Mouse (Mus musculus): ENCODE measurements around the gene Hpn. TPM values are rescaled to one million over a fixed set of nuclear protein-coding genes. Genes with fewer than 3 reads are reported as not detected.

Gene Hpn
- total RNA-seq (2015) (1.5 and 2.1 TPM in 2 replicates), total RNA-seq (2017) (0.33 and 1.7 TPM in 2 replicates)

DNA sequence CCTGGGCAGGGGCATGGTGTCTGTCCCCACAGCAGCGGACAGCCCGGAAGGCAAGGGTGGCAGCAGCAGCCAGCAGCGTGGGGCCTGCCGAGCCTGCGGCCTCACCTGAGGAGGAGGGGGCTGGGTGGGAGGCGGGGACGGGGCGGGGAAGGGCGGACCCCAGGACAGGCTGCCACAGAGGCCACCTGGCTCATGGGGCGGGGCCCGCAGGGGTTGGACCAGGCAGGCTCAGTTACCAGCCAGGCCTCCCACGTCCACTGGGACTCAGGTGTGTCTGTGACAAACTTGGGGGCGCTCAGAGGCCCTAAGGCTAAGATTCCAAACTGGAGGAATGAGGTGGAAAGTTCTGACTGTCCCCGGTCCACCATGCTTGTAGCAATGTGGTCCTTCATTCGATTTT is at the start of gene Hpn:
Hpn (minus strand) TSS at position 109 of the 400 bp plus-strand sequence.
- no peak for ATAC-seq (ENCODE audit: poor library complexity, severe bottlenecking)

DNA sequence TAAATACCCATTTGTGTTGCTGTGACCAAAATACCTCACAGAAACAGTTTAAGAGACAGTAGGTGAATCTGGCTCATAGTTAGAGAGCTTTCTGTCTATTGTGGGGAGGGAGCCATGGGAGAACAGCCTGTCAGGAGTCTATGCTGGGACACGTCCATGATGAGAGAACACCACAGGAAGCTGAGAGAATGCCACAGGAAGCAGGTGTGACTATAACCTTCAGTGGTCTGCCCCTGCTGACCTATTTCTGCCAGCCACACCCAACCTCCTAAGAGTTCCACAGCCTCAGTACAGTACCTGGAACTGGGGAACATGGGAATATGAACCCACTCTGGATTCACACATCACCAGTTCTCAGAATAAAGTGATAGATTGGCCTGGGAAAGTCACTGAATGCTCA is 49.7 kb upstream of the Hpn start:
- ATAC-seq (ENCODE audit: poor library complexity, severe bottlenecking) = no peak

DNA sequence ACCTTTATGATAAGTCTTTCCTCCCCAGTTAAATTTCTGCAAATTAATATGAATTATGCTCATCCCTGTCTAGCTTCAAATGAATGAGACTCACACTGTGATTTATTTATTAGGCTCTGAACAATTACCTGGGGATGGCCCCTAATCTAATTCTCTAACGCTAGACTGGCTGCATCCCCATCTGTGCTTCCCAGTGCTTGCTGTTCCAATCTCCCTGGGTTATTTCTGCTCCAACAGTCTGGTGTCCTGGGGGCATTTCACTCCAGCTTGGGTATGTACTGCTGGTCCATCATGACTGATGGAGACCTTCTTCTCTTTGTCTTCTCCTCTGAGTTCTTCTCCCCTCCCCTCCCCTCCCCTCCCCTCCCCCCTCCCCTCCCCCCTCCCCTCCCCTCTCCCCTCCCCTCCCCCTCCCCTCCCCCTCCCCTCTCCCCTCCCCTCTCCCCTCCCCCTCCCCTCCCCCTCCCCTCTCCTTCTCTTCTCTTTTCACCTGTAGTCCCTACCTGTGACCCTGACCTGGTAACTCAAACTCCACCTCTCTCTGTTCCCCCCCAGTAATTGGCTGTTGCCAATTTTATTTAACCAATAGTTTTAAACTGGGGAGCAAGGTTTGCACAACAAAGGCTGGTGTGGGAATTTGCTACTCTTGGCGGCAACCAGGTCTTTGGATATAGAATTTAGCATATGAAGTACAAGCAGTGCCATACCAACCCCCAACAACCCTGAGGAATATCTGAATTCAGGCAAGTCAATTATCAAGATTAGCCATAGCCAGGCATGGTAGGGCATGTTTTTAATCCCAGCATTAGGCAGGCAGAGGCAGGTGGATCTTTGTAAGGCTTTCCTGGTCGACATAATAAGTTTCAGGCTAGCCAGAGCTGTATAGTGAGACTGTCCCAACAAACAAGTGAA is 48.8 kb upstream of the Hpn start:
- ATAC-seq (ENCODE audit: poor library complexity, severe bottlenecking) = no peak

- ATAC-seq (ENCODE audit: poor library complexity, severe bottlenecking) = no peak
Measured at GRCm38 (mm10) chr7:31162324-31162723, 47.2 kb upstream of the Hpn start.

DNA sequence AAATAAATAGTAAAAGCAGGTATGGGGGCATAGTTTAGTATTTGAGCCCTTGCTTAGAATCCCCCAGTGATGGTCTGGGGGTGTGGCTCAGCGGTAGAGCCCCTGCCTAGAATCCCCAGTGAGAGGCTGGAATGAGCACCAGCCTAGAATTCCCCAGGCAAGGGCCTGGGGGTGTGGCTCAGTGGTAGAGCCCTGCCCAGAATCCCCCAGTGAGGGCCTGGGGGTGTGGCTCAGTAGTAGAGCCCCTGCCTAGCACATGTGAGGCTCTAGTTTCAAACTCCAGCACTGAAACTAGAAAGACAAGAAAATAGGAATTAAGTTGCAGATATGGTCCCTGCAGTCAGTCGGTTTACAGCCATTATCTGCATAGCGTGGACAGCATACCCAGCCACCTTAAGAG is 46.7 kb upstream of the Hpn start:
- no peak for ATAC-seq (ENCODE audit: poor library complexity, severe bottlenecking)

GRCm38 (mm10) chr7:31161246-31161645 is 46.2 kb upstream of the Hpn start:
- ATAC-seq (ENCODE audit: poor library complexity, severe bottlenecking) = no peak

DNA sequence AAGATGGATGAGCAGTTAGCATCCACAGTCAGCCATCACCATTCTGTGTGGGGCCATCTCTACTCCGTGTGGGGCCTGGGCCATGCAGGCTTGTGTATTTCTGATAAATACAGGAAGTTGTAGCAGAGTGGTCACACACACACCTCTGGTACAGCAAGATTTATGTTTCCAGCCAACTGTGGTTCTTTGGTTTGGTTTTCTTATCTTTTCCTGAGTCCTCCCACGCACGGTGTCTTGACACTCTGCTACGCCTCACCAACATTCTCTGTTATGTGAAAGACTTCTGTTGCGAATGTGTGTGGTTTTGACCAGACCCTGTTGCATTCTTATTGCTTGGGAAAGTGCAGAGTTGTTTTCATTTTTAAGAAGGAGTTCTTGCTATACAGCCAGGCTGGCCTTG is 45.7 kb upstream of the Hpn start:
- peak; percentile 59 for ATAC-seq (ENCODE audit: poor library complexity, severe bottlenecking)

- peak; percentile 58 for ATAC-seq (ENCODE audit: poor library complexity, severe bottlenecking)
Measured at GRCm38 (mm10) chr7:31156034-31156928, 41.2 kb upstream of the Hpn start.

- no peak for ATAC-seq (ENCODE audit: poor library complexity, severe bottlenecking)
Measured at GRCm38 (mm10) chr7:31155296-31156033, 40.4 kb upstream of the Hpn start, which contains the start of gene Gramd1a. TSS of gene Gramd1a (minus strand) at chr7:31155896.

GRCm38 (mm10) chr7:31153536-31154320 is 38.6 kb upstream of the Hpn start:
- ATAC-seq (ENCODE audit: poor library complexity, severe bottlenecking) = no peak

DNA sequence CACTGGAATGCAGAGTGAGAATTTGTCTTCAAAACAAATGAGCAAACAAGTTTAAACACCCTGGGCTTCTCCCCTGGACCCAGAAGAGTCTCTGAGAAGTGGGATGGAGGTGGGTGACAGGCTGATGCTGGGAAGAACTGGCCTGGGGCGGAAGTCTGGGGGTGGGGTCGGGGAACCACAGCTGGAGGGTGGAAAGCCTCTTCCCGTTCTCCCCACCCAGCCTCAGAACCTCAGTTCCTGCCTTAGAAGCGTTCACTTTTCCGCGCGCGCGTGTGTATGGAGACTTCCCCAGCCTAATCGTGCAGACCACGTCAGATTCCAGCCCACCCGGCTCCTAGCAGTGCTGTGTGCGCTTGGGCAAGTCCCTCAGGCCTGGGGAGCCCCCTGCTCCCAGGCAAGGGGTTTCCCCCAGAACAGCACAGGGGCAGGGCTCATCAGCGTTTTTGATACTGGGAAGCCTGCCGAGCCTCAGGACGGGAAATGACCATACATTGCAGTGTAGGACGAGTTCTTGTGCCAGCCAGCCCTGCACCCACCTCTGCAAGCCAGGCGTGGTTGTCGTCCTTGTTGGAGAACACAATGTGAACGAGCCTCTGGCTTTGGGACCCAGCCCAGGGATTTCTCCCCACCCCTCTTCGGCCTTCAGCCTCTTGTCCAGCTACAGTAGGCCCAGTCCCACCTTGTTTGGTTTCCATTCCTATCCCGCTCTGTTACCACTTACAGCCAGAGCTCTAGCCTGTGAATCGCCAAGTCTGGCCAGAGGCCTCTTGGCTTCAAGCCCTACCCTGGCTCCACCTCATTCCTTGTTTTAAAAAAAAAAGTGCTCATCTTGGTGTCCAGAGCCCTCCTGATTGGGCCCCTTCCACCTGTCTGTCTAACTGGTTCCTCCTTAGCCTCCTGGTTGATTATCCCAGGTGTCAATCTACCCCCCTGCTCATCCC is 36.5 kb upstream of the Hpn start:
- peak; percentile 36 for ATAC-seq (ENCODE audit: poor library complexity, severe bottlenecking)

DNA sequence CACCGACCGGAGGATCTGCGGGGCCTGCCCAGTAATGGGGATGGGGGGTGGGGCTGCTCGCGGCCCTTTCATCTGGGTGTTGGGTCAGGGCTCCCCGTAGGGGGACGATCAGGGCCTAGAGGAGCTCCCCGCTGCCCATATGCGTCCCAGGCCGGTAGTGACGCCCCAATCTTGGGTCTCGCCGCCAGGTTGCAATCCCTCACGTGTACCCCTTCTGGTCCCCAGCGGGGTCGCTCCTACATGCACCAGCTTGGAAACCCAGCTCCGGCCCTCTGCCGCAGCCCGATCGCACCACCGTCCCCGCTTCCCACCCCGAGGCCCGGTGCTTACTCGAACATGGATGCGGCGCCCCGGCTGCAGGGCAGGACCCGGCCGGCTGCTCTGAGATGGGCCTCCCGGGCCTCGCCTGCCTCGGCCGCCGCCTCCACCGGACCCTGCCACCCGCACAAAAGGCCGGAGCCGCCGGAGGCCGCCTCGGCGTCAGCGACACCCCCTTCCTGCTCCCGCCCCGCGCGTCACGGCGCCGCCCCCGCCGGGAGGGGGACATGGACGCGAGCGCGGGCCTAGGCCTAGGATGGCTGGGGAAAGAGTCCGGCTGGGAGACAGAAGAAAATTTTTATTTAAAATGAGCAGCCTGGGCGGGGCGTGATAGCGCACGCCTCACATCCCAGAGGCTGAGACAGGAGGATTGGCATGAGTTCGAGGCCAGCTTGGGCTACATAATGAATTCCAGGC is 35.6 kb upstream of the Hpn start:
- peak; percentile 68 for ATAC-seq (ENCODE audit: poor library complexity, severe bottlenecking)

DNA sequence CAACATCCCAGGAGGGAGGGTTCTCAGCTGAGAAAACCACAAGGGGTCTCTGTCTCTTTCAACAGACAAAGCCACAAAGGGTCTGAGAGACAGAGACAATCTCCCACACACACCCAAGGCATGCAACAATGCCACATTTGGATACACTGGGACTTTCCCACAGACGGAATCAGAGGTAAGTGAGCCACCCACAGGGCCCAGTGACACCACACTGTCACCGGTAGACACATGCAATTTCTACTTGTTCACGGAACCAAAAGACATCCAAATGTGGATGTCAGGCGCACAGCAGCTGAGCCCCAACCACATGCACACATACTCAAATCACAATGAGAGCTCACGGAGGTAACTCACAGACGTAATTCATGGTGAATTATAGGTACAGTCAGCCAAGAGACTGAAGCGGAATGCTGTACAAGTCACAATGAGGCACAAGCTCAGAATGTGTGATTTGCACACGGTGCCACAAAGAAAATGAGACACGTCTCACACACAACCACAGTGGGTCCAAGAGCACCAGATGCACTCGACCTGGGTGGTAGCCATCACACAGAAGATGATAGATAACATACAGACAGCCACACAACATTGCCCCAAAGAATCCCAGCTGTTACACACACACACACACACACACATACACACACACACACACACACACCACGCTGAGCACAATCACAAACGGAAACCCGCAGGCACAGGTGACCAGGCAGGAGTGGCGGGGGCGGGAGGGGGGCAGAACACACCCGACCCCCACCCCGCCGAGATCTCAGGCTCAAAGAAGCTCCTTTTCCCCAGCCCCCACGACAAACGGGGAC is 34.9 kb upstream of the Hpn start:
- no peak for ATAC-seq (ENCODE audit: poor library complexity, severe bottlenecking)

DNA sequence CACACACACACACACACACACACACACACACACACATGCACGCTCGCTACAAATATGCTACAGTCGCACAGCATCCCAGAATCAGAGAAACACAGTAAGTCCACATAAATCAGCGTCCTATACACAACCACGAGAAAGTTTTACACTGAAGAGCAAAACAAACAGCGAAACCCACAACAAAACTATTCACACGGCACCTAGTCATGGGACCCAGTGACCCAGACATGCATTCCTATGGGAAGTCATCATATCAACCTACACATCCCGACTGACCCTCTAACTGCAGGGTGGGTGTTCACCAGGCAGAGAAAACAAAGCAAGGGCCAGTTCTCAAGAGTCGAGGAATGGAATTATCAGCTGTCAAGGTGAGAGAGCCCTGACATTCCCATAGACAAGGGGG is 34.2 kb upstream of the Hpn start:
- no peak for ATAC-seq (ENCODE audit: poor library complexity, severe bottlenecking)

- peak; percentile 81 for ATAC-seq (ENCODE audit: poor library complexity, severe bottlenecking)
Measured at GRCm38 (mm10) chr7:31148756-31149155, 33.7 kb upstream of the Hpn start.

- ATAC-seq (ENCODE audit: poor library complexity, severe bottlenecking) = no peak
Measured at GRCm38 (mm10) chr7:31148086-31148485, 33.0 kb upstream of the Hpn start.

DNA sequence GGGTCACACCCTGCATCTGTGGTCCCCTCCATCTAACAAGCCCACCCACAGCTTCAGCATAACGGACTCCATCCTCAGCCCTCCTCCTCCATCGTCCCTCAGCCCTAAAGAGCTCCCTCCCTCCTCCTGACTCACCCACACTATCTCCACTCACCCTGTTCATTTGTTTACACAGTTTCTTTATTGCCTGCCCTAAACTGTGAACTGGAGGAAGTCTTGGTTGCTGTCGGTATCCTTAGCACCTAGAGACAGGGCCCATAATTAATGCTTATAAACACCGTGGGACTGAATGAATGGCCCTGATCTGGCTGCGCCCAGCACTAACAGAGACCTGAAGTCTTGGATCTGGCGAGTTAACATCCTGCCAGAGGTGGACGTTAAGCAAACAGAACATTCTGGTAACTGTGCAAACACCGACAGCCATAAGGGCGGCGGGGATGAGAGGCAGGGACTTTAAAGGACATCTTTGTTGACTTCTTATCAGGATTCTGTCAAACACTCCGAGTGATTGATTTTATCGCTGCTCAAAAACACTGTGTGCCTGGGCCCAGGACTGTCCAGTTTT is 30.6 kb upstream of the Hpn start:
- no peak for ATAC-seq (ENCODE audit: poor library complexity, severe bottlenecking)
